Mouse (Mus musculus) kidney, embryonic 14.5 days (tissue): ENCODE measurements around the gene Apbb2. TPM values are rescaled to one million over a fixed set of nuclear protein-coding genes. Genes with fewer than 3 reads are reported as not detected.
A peak's percentile ranks its signal among the peaks of the same experiment; 100 is the strongest.

Experiments
- ATAC-seq: fragments of 200-750 bp; cut with Nextera tagmentation; 2 replicates; pipeline ENCODE4 v1.8.0; 2017; ENCODE audit warnings: moderate number of reproducible peaks, mild to moderate bottlenecking, moderate TSS enrichment, moderate library complexity; ENCODE audit not compliant: low FRiP score, low TSS enrichment
- H3K27ac ChIP-seq: fragments of 300-500 bp; sonication (generic); 2 replicates; pipeline ENCODE4 v1.5.1; 2014; ENCODE audit warnings: low read depth, mild to moderate bottlenecking, low read length, moderate library complexity, mixed read lengths
- H3K27me3 ChIP-seq: fragments of 300-500 bp; sonication (generic); 2 replicates; pipeline ENCODE4 v1.6.1; 2014; ENCODE audit warnings: mild to moderate bottlenecking, low read length; ENCODE audit not compliant: control insufficient read depth, insufficient read depth
- H3K36me3 ChIP-seq: fragments of 300-500 bp; sonication (generic); 2 replicates; pipeline ENCODE4 v1.6.1; 2014; ENCODE audit warnings: low read length, mixed read lengths; ENCODE audit not compliant: control insufficient read depth, insufficient read depth
- H3K4me1 ChIP-seq: fragments of 300-500 bp; sonication (generic); 2 replicates; pipeline ENCODE4 v1.6.1; 2014; ENCODE audit warnings: low read length, mixed read lengths; ENCODE audit not compliant: control insufficient read depth, insufficient read depth
- H3K4me2 ChIP-seq: fragments of 300-500 bp; sonication (generic); replicated peaks from 2 replicates; pipeline ENCODE4 v1.6.1; 2014; ENCODE audit warnings: low read depth, mild to moderate bottlenecking, low read length
- H3K4me3 ChIP-seq: fragments of 300-500 bp; sonication (generic); 2 replicates; pipeline ENCODE4 v1.5.1; 2014; ENCODE audit warnings: mild to moderate bottlenecking, low read length
- H3K9ac ChIP-seq: fragments of 300-500 bp; sonication (generic); 2 replicates; pipeline ENCODE4 v1.6.1; 2014; ENCODE audit warnings: low read depth, mild to moderate bottlenecking, low read length, moderate library complexity
- H3K9me3 ChIP-seq: fragments of 300-500 bp; sonication (generic); 2 replicates; pipeline ENCODE4 v1.6.1; 2016; ENCODE audit warnings: low read length; ENCODE audit not compliant: control insufficient read depth
- WGBS: fragments of 180-500 bp; shearing (Covaris S2); extraction: QIAGEN DNeasy Blood & Tissue Kit; methylation state at CpG from one replicate; pipeline ENCODE4 v1.1.7; 2014; 5-methylcytosine and 5-hydroxymethylcytosine counted together
- polyA plus RNA-seq: library from polyadenylated mRNA; unstranded; fragments of >200 nt; fragmentation: Nextera tagmentation; extraction: Ambion mirVana; gene quantifications from 2 replicates; pipeline ENCODE4 v1.2.1, GENCODE M21; 2014

Apbb2 gene
- polyA plus RNA-seq, 1 experiment from 2014 or later: 55.9 TPM

GRCm38 (mm10) chr5:66348421-66348820 lies 270.2 kb downstream of the Apbb2 start:
- H3K9ac ChIP-seq: no peak overlapping the region
- ATAC-seq: no peak

GRCm38 (mm10) chr5:66346756-66347155 lies 271.8 kb downstream of the Apbb2 start:
- Histone ChIP-seq H3K4me2 (no peak overlapping the region), H3K27me3 (no peaks in the 10 kb centered on the region), H3K9me3 (no peaks in the 10 kb centered on the region), H3K36me3 (no peaks in the 10 kb centered on the region), H3K27ac (no peak overlapping the region), H3K9ac (no peak overlapping the region), H3K4me3 (no peak overlapping the region), H3K4me1 (0 out of 2 replicates have a peak, but pooled peaks cover 12% of the 10 kb centered on the region)
- ATAC-seq: no peak
- WGBS: 78% methylated on average over 6 of the region's 6 CpGs

More at GRCm38 (mm10) chr5:66348421-66348820, 270.2 kb downstream of the Apbb2 start:
- WGBS: 78% methylated on average over 6 of the region's 6 CpGs
- H3K36me3 ChIP-seq: no peaks in the 10 kb centered on the region
- H3K4me2 ChIP-seq: no peak overlapping the region
- no peak overlapping the region for H3K27ac ChIP-seq
- 0 out of 2 replicates have a peak, but pooled peaks cover 12% of the 10 kb centered on the region for H3K4me1 ChIP-seq
- no peaks in the 10 kb centered on the region for H3K27me3 ChIP-seq
- H3K9me3 ChIP-seq: no peaks in the 10 kb centered on the region
- no peak overlapping the region for H3K4me3 ChIP-seq

GRCm38 (mm10) chr5:66345140-66345539 lies 273.4 kb downstream of the Apbb2 start:
- H3K27me3 ChIP-seq: no peaks in the 10 kb centered on the region
- 33% methylated on average over 3 of the region's 3 CpGs for WGBS
- H3K27ac ChIP-seq: no peak overlapping the region
- no peaks in the 10 kb centered on the region for H3K9me3 ChIP-seq
- ATAC-seq: no peak
- no peaks in the 10 kb centered on the region for H3K36me3 ChIP-seq
- H3K9ac ChIP-seq: no peak overlapping the region
- no peak overlapping the region for H3K4me3 ChIP-seq
- no peak overlapping the region for H3K4me2 ChIP-seq
- peaks cover 9% of the 10 kb centered on the region; the same call in 1 of the 2 replicates for H3K4me1 ChIP-seq

- WGBS: 67% methylated on average over 2 of the region's 2 CpGs
- Histone ChIP-seq H3K4me2 (no peak overlapping the region), H3K9ac (no peak overlapping the region), H3K27me3 (no peaks in the 10 kb centered on the region), H3K4me1 (peaks cover 6% of the 10 kb centered on the region; the same call in 1 of the 2 replicates), H3K36me3 (no peaks in the 10 kb centered on the region), H3K4me3 (no peak overlapping the region), H3K9me3 (no peaks in the 10 kb centered on the region), H3K27ac (no peak overlapping the region)
- ATAC-seq: no peak
These were observed 274.4 kb downstream of the Apbb2 start for GRCm38 (mm10) chr5:66344182-66344581.

GRCm38 (mm10) chr5:66342285-66342684 lies 276.3 kb downstream of the Apbb2 start:
- H3K9ac ChIP-seq: no peak overlapping the region
- no peaks in the 10 kb centered on the region for H3K9me3 ChIP-seq
- no peak overlapping the region for H3K4me2 ChIP-seq
- no peaks in the 10 kb centered on the region for H3K36me3 ChIP-seq
- ATAC-seq: no peak
- H3K4me3 ChIP-seq: no peak overlapping the region
- no peak overlapping the region for H3K27ac ChIP-seq
- 73% methylated on average over 9 of the region's 9 CpGs for WGBS
- H3K27me3 ChIP-seq: no peaks in the 10 kb centered on the region
- H3K4me1 ChIP-seq: peaks cover 13% of the 10 kb centered on the region

- no peak for ATAC-seq
- H3K4me1 ChIP-seq: peaks cover 18% of the 10 kb centered on the region
- no peak overlapping the region for H3K4me3 ChIP-seq
- no peak overlapping the region for H3K4me2 ChIP-seq
- no peaks in the 10 kb centered on the region for H3K27me3 ChIP-seq
- H3K27ac ChIP-seq: no peak overlapping the region
- H3K9ac ChIP-seq: no peak overlapping the region
- WGBS: 29% methylated on average over 10 of the region's 10 CpGs
- no peaks in the 10 kb centered on the region for H3K36me3 ChIP-seq
- H3K9me3 ChIP-seq: no peaks in the 10 kb centered on the region
These were observed 276.7 kb downstream of the Apbb2 start for GRCm38 (mm10) chr5:66341848-66342247.

GRCm38 (mm10) chr5:66340356-66341102 lies 278.1 kb downstream of the Apbb2 start:
- 63% methylated on average over 17 of the region's 17 CpGs for WGBS
- H3K9ac ChIP-seq: no peak overlapping the region
- no peaks in the 10 kb centered on the region for H3K36me3 ChIP-seq
- no peak overlapping the region for H3K27ac ChIP-seq
- H3K9me3 ChIP-seq: no peaks in the 10 kb centered on the region
- ATAC-seq: no peak
- H3K27me3 ChIP-seq: no peaks in the 10 kb centered on the region
- peaks cover 18% of the 10 kb centered on the region for H3K4me1 ChIP-seq
- no peak overlapping the region for H3K4me2 ChIP-seq
- no peak overlapping the region for H3K4me3 ChIP-seq

- Histone ChIP-seq H3K27ac (no peak overlapping the region), H3K4me1 (peaks cover 18% of the 10 kb centered on the region), H3K4me3 (no peak overlapping the region), H3K27me3 (no peaks in the 10 kb centered on the region), H3K9ac (no peak overlapping the region), H3K9me3 (no peaks in the 10 kb centered on the region), H3K36me3 (no peaks in the 10 kb centered on the region), H3K4me2 (no peak overlapping the region)
- ATAC-seq: no peak
- 34% methylated on average over 7 of the region's 7 CpGs for WGBS
These were observed 280.0 kb downstream of the Apbb2 start for GRCm38 (mm10) chr5:66338583-66338982.

- Histone ChIP-seq H3K9ac (no peak overlapping the region), H3K36me3 (no peaks in the 10 kb centered on the region), H3K4me3 (peak overlapping the region; percentile 44), H3K27me3 (no peaks in the 10 kb centered on the region), H3K4me1 (peaks cover 18% of the 10 kb centered on the region), H3K27ac (no peak overlapping the region), H3K4me2 (peak overlapping the region; percentile 76), H3K9me3 (no peaks in the 10 kb centered on the region)
- WGBS: 40% methylated on average over 6 of the region's 6 CpGs
- no peak for ATAC-seq
These were observed 280.6 kb downstream of the Apbb2 start for GRCm38 (mm10) chr5:66337969-66338345.
